Mouse (Mus musculus): ENCODE measurements around the gene Mfsd4a.
A peak's percentile ranks its signal among the peaks of the same experiment; 100 is the strongest.

Mfsd4a gene

DNA sequence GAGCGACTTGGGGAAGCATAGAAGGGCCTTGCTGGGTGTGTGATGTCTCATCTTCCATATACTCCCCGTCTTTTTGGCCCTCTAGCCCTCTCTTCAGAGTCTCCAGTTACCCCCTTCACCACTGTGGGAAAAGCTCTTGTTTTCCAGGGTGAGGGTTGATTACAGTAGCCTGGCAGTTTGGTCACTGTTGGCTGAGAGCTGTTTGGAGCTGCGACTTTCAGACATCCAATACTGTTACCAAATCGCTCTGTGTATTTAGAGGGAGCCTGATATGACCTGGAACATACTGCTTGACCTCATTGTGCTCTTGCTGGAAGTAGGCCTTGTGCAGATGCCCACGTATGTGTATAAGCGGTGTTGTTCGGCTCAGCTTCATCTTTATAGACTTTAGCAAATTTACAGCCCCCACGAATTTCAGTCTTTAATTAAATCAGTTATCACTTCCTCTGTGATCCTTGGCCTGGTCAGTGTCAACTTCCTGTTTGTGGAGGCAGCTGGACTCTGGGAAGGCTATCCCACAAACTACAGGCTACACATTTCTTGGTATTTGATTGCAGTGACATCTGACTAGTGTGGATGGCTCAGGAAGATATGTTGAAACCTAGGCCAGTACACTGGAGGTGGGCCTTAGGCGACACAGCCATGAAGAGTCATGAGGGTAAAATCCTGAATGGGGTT lies 77.6 kb downstream of the Mfsd4a start:
- no peak for DNase-seq (ENCODE audit: low spot score in 2 of 2)

DNA sequence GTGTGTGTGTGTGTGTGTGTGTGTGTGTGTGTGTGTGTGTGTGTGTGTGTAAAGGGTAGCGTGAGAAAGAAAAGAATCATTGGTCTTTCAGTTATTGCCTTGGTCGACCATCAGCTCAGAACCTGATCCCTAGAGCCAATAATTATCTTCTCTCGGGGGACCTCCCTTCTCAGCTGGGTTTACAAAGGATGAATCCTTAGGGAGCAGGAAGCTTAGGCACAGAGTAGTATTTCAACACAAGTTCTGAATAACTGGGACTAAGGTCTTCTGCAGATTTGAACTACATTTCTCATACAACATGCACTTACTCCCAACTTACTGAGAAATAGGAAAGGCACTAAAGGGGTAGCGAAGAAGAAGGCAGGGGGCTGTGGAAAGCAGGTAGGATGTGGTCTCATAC lies 78.4 kb downstream of the Mfsd4a start:
- DNase-seq (ENCODE audit: low spot score in 2 of 2) = no peak

DNA sequence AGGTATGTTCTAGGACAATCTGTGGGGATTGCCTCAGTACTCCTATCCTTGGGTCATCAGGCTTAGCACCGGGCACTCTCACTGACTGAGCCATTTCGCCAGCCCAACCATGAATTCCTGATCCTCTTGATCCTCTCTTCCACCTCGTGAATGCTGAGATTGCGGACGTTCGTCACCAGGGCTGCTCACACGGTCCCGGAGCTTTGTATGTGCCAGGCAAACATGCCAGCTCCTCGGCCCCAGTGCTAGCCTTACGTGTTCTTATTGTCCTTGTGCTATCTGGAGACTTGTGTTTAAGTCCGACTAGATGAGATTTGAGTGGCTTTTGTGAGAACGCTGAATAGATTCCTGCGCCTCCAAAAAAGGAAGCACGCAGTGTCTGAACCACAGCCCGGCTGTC lies 80.4 kb downstream of the Mfsd4a start:
- no peak for DNase-seq (ENCODE audit: low spot score in 2 of 2)

DNA sequence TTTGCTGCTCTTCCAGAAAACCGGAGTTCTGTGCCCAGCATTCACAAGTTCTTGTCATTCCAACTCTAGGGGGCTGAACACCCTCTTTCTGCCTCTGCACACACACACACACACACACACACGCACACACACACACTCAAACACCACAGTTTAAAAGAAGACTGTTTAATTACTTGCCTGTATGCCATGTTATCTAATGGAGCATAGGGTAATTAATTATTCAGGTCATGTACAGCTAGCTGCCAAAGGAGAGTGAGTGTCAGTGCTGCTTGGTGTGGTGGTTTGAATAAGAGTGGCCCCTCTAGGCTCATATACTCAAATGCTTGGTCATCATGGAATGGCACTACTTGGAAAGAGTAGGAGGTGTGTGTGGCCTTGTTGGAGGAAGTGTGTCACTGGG lies 84.1 kb downstream of the Mfsd4a start:
- no peak for DNase-seq (ENCODE audit: low spot score in 2 of 2)

DNA sequence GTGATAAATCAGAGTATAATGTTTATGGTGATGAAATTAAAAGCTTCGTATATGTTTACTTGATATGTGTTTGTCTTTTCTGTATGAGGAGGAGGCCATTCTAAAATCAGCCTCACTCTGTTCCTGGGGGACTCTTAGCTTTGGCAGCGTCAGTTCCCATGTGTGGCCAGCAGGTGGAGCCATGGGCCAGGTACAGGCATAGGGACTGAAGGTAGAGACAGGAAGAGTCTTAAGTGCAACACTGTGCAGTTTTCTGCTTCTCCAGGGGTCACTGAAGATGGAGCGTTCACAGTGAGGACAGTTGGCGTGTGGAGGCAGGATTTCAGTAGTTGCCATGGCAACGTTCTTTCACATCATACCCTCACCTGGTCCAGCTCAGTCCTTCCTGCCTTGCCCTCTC lies 85.0 kb downstream of the Mfsd4a start:
- peak; percentile 64 to 78 for DNase-seq (ENCODE audit: low spot score in 2 of 2)

DNA sequence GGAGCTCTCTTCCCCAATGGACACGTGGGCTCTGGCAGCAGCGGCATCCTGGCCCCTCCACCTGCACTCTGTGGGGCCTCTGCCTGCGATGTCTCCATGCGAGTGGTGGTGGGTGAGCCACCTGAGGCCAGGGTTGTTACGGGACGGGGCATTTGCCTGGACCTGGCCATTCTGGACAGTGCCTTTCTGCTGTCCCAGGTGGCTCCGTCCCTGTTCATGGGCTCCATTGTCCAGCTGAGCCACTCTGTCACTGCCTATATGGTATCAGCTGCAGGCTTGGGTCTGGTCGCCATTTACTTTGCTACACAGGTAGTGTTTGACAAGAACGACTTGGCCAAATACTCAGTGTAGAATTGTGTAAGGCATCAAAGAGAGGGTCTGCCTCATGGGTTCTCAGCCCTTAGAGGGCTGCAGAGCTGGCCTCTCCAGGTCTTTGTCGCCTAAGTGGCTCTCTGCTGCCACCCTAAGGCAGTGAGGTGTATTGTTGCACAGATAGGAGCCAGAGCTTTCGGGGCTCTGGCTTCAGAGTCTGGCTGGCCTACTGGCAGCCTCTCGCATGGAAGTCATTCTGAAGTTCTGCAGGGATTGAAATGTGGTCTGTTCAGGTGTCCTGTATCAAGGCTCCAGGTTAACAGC lies 86.4 kb downstream of the Mfsd4a start:
- DNase-seq (ENCODE audit: low spot score in 2 of 2) = peak; percentile 48 to 80

DNA sequence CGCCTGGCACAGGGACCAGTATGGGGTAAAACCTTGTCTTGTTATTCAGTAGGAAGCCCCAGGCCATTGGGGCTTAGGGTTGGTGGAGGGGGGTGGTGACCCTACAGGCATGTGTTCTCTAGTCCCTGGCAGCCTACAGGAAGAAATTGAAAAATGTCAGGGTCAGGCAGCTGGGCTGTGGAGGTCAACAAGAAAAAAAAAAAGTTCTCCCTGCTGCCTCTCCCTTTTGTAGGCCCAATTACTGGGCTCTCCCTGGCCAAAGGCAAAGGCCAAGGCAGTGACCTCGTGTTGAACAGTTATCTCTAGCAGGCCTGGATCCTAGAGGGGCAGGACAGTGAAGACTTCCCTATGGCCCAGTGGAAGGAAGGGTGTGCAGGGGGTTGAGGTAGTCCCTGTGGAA lies 87.4 kb downstream of the Mfsd4a start:
- no peak for DNase-seq (ENCODE audit: low spot score in 2 of 2)

DNA sequence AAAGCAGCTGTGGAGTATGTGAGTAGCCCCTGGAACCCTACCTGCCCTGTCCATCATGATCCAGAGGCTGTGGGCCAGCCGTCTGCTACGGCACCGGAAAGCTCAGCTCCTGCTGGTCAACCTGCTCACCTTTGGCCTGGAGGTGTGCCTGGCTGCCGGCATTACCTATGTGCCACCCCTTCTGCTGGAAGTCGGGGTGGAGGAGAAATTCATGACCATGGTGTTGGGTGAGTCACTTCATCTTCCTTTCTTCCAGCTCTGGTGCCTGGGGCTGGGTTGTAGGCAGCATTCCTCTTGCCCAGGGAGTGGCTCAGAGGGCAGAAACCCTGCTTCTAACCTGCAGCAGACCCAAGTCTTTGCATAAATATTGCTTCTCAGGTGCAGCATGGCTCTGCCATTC lies 91.0 kb downstream of the Mfsd4a start:
- no peak for DNase-seq (ENCODE audit: low spot score in 2 of 2)

DNA sequence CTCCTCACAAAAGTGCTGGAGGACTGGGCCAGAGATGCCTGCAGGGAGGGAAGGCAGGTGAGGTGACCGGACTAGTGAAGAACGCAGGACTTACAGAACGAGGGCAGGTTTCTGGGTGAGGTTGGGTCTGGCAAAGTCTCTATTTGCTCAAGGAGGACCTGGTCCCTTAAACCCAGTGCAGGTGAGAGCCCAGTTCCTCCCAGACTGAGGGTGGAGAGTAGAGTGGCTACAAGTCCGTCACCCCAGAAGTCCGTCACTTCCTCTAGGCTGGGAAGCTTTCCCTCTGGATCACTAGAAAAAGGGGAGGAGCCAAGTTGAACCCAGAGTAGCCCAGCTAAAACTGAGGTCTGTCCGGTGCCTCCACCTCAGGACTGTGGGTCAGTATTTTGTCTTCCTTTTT lies 93.9 kb downstream of the Mfsd4a start:
- no peak for DNase-seq (ENCODE audit: low spot score in 2 of 2)

Data from cerebellum, postnatal 4 days (tissue).